Mouse (Mus musculus) natural killer cell, adult 2 months (primary cell): ENCODE measurements around the gene Ttll5.

Experiments
- DNase-seq, 2 experiments: peaks; one replicate each; pipeline ENCODE4 v3.0.0; 2022; ENCODE audit warnings: low spot score in 2 of 2

Ttll5 gene

DNA sequence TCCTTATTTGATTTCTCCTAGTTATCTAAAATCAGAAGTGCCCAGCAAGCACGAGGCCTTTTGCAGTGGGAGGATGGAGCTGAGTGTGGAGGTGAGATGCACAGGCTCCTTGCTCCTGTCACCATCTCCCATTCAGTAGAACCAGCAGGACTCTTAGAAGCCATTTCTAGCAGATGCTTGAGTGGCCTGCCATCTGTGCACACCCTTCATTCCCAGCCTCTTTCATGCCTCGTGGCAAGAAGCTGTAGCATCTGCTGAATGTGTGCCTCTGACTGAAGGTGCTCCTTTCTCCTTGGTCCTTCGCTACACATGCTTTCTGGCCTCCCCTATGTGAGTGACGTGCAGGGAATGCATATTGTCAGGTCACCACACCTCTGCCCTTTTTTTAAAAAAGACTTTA lies 143.9 kb downstream of the Ttll5 start:
- no peak for DNase-seq

DNA sequence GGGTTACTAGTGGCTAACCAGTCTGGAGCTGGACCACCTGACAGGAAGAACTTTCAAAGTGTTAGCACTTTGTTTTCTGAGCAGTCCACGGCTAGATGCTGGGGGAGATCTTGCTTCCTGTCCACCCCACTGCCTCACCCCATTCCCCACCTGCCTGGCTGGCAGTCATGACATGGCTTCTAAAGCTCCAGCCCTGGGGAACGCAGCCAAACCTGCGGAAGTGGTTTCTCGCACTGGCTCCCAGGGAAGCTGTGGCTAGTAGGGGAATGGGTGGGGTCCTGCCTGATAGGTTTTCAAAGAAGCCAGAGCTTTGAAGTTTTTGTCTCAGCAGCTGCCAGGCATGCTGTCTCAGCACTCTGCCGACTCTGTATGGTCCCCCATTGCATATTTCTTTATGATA lies 145.1 kb downstream of the Ttll5 start:
- DNase-seq = peak; percentile 70 to 77

GRCm38 (mm10) chr12:85970191-85970590 lies 145.7 kb downstream of the Ttll5 start:
- no peak for DNase-seq

DNA sequence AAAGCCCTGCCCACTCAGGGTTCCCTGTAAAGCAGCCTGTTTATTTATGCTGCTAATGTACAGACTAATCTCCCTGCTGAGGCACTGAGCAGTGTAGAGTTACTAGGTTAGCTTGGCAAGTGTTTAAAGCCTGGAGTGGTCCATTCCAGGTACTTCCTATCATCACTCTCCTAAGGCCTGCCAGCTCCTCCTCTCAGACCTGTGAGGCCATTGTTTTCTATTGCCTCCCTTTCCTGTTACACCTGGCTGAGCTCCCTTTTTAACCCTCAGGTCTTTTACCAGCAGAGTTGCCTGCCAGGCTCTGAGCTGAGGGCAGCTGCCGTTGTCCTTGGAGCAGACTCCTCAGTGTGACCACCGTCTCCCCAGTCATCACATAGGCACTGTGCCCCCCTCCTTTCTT lies 146.3 kb downstream of the Ttll5 start:
- no peak for DNase-seq

DNA sequence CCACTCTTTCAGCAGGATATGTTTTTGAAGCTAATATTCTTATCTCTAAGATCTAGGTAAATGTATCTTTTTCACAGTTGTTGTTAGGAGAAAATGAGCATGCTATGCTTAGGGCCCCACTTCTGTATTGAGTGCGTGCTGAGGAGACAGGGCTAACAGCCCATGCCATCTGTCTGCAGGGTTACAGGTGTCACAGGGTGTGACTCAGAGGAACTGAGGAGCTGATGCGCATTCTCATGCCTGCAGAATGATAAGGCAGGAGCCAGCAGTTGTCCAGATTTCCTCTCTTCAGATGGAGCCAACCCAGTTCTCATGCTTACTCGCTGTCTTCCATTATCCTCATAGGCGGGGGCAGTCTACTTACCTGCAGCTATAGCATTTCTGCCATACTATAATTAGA lies 147.2 kb downstream of the Ttll5 start:
- DNase-seq = no peak

- peak; percentile 58 to 67 for DNase-seq
Measured at GRCm38 (mm10) chr12:85973526-85973925, 149.1 kb downstream of the Ttll5 start.

- no peak for DNase-seq
Measured at GRCm38 (mm10) chr12:85974030-85974429, 149.6 kb downstream of the Ttll5 start.

DNA sequence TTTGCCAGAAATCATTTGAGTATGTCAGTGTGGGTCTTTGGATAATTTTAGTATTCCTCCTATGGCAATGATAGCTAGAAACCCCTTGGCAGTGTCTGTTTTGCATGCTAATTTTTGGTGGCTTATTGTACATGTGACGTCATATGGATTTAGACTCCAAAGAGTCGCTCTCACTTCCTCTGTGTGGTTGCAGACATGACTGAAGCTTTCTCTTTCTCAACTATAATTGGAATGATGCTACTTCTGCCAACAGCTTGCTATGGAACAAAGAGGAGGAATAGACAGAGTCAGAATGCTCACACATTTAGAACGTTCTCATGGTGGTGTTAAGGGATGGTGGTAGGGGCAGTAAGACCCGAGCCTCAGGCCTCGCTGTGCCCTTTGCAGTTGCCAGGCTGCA lies 155.5 kb downstream of the Ttll5 start:
- DNase-seq = no peak

GRCm38 (mm10) chr12:85985524-85985923 lies 161.1 kb downstream of the Ttll5 start:
- peak in 1 of 2 experiments; percentile 29 for DNase-seq

DNA sequence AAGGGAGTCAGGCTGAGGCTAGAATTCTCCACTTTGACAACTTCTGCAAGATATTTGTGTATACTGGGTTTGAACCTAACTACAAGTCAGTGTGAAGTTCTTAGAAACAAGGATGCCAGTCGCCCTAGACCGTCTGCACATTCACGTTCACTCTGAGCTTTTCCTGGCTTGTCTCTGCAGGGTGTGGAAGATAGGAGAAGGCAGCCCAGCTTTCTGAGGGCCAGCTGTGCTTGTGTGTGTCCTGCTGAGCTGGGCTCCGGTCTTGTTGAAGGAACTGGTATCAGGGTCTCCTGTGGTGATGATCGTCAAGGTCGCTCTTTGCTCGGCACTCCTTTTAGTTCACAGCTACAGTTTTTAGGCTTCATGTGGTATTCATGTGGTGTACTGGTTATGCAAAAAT lies 161.6 kb downstream of the Ttll5 start:
- no peak for DNase-seq

DNA sequence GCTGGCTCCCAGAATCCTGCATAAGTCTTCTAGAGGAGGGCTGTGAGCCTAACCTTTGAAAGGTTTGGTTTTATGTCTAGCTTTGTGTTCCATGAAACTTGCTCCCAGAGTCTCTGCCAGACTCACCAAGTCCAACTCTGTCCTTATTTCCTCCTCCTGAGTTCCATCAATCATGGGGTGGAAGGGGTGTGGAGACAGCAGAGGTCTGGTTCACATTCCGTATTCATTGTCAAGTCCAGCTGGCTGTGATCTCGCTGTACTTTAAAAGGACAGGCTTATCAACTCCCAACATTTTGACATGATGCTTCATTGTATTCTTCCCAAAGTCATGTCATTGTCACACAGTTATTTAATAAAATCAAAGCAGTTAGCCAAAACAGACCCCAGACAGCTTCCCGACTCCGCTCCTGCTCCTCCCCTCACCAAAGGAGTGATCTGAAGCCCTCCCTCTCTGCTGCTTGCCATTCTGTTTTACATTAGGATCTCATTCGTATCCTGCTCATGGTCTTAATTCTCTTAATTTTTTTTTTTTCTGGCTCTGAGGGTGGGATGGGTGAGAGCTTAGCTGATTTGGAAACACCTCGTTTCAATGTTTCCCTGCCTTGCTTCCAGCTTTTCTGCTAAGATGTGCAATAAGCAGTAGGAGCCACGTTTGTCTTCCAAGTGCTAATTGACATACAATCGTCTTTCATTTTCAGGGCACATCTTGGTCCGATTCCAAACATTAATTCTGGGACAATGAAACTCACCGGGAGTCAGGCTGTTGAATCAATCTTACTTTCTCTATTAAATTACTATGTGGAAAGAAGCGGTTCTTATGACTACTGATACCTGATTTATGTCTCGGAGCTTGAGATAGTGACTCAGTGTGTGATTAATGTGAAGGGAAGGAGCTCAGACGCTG lies 162.3 kb downstream of the Ttll5 start:
- no peak for DNase-seq

DNA sequence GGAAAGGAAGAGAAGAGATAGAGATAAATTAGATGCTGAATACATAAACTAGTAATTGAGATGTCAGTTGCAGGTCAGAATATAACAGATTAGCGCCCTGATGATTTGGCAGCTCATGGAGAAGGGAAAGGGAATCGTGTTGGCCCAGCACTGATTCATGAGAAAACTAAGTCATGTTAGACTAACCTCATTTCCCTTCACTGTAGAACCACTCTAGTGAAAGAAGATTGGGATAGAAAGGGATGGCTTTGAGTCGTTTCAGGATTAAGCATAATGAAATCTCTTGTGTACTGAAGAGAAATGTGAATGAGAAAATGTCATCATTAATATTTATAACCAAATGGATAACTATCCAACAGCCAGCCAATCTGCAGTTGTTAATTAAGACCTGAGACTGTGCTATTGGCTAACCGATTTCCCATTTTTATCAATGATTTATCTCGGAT lies 163.0 kb downstream of the Ttll5 start:
- DNase-seq = no peak

- no peak for DNase-seq
Measured at GRCm38 (mm10) chr12:85988121-85988520, 163.7 kb downstream of the Ttll5 start.

GRCm38 (mm10) chr12:85988818-85989377 lies 164.4 kb downstream of the Ttll5 start:
- DNase-seq = no peak

GRCm38 (mm10) chr12:85992013-85992837 lies 167.8 kb downstream of the Ttll5 start:
- peak; percentile 29 to 48 for DNase-seq

GRCm38 (mm10) chr12:85992838-85993234 lies 168.4 kb downstream of the Ttll5 start:
- DNase-seq = peak in 1 of 2 experiments; percentile 55

DNA sequence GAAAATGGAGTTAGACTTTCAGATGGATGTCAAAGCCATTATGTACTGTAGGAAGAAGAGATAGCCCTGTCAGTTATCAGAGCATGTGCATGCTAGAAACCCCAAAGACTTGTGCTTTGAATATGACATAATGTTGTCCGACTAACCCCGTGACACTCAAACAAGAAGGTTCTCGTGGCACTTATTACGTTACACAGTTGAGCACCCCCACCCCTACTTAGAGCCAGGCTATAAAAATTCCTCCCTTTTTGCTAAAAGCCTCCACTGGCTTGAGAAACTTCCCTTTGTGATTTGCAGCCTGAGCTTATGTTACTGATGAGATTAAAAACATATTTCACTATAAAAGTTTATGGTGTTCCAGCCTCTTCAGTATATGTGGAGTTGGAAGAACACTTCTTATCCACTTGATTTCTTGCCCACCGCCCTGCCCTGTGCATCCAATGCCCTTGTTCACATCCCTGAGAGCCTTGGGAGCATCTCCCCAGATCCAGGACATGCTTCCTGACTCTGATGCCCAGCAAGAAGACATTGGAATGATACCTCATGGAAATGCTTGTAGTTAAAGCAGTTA lies 169.4 kb downstream of the Ttll5 start:
- no peak for DNase-seq

GRCm38 (mm10) chr12:86000641-86001073 lies 176.2 kb downstream of the Ttll5 start:
- peak; percentile 24 to 49 for DNase-seq

- DNase-seq = no peak
Measured at GRCm38 (mm10) chr12:86001120-86001655, 176.7 kb downstream of the Ttll5 start.

DNA sequence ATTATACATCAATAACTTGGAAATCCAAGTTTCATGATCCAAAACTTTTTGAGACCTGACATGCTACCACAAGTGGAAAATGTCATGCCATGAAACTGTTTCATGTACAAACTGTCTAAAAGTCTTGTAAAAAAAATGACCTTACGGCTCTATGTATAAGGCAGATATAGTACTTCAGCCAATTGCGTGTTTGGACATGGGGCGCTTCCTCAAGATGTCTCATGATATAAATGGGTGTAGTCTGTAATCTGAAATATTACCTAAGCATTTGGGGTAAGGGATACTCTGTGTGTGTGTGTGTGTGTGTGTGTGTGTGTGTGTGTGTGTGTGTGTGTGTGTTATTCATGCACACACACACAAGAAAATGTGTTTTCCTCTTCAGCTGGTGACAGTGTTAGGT lies 180.2 kb downstream of the Ttll5 start:
- DNase-seq = no peak

GRCm38 (mm10) chr12:86007377-86007776 lies 182.9 kb downstream of the Ttll5 start:
- DNase-seq = no peak

- no peak for DNase-seq
Measured at GRCm38 (mm10) chr12:86010656-86011055, 186.2 kb downstream of the Ttll5 start.
